Mouse (Mus musculus): ENCODE measurements around the gene Ebpl. TPM values are rescaled to one million over a fixed set of nuclear protein-coding genes. Genes with fewer than 3 reads are reported as not detected.

The Ebpl gene
- 11.1 and 12.1 TPM in 2 replicates for polyA plus RNA-seq (2015; fragmentation: Nextera tagmentation; extraction: Ambion mirVana)

DNA sequence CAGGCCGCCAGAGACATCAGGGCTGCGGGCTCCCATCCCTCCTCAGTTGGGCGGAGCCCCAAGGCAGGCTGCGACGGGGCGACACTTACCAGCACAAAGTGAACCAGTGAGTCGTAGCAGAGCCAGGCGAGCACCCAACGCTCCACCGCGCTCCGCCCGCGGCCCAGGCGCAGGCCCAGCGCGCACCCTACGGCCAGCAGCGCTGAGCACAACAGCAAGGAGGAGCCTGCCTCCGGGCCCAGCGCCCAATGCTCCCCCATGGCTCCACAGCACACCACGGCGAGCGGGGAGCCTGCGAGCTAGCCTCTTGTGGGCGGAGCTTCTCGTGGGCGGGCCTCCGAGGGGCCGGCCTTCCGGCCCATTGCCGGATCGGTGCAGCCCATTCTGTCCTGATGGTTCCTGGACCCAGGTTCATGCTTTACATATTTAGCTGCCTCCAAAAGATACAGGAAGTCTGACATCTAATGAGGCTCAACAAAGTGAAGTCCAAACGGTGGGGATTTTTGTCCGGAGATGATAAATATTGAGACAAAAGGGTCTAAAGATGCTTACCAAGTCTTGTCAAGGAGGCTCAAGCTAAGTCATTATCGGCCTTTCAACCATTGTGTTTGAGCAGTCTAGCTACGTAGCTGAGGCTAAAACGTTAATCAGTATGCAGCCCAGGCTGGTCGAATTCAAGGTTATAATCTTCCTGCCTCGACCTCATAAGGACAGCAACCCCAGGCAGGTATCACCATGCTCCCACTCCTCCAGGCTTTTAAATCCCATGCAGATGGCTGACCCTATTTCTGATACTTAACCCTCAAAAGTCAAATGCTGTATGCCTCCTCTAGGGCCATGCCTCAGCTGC lies at the start of gene Ebpl:
TSS of gene Ebpl (minus strand) at position 309 of the 850 bp plus-strand sequence.
- WGBS = under 1% methylated on average over 40 of the region's 40 CpGs
- peak; percentile 87 for ATAC-seq

DNA sequence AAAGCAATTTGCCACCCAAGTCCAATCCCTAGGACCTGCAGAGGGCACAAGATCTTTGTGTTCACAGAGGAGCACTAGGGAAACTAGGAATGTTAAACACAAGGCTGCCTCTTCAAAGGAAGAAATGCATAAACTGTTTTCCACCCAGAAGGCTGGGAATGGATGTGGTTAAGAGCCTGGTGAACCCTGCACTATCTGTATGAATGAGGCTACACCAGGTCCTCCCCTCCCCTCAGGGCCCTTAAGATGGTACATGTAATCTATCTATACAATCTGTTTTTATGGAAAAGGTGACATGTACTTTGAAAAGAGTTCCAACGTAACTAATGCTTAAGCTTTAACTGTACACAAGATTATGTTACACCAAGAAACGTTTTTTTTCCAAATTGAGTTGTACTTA lies 49.8 kb upstream of the Ebpl start:
- no peak for ATAC-seq
- 44% methylated on average over 2 of the region's 2 CpGs for WGBS

More for the DNA sequence above, at the start of gene Ebpl:
- peak within 1 kb of the TSS; percentile 66 for H3K4me2 ChIP-seq (replicated peaks; ENCODE audit: low read depth)
- H3K27me3 ChIP-seq (replicated peaks; ENCODE audit: control insufficient read depth, insufficient read depth, low read length) = no peaks in the 10 kb centered on the region
- H3K4me1 ChIP-seq (replicated peaks; ENCODE audit: control insufficient read depth, insufficient read depth, low read length) = no peaks in the 10 kb centered on the region
- peak; percentile 51 for TF ChIP-seq CTCF (IDR thresholded peaks at IDR 0.05; ENCODE audit: low read depth)
- peak within 1 kb of the TSS; percentile 64 for H3K9ac ChIP-seq (ENCODE audit: low read depth, low read length)
- H3K36me3 ChIP-seq (ENCODE audit: control insufficient read depth, insufficient read depth) = no peaks in the 10 kb centered on the region; the same call in 1 of the 2 replicates
- H3K27ac ChIP-seq (ENCODE audit: low read depth, low read length) = peak within 1 kb of the TSS; percentile 71
- peak within 1 kb of the TSS; percentile 44 for H3K4me3 ChIP-seq (ENCODE audit: low read depth, low read length)
- H3K9me3 ChIP-seq (ENCODE audit: control insufficient read depth) = no peaks in the 10 kb centered on the region

DNA sequence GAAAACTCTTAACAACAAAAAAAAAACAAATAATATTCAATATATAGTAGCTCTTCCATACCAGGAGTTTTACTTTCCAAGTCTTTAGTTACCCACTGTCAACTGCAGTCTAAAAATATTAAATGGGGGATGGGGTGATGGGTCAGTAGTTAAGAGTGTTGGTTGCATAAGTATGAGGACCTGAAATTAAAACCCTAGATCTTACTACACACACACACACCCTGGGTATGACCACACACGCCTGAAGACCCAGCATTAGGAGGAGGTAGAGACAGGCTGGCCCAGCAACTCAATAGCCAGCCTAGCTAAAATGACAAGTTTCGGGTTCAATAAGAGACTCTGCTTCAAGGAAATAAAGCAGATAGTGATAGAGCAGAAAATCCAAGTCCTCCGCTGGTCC lies 46.8 kb upstream of the Ebpl start:
- H3K9ac ChIP-seq (ENCODE audit: low read depth, low read length) = no peak overlapping the region
- H3K4me2 ChIP-seq (replicated peaks; ENCODE audit: low read depth) = no peak overlapping the region
- H3K9me3 ChIP-seq (ENCODE audit: control insufficient read depth) = no peaks in the 10 kb centered on the region
- TF ChIP-seq CTCF (IDR thresholded peaks at IDR 0.05; ENCODE audit: low read depth) = no peak
- H3K36me3 ChIP-seq (ENCODE audit: control insufficient read depth, insufficient read depth) = no peaks in the 10 kb centered on the region
- H3K4me1 ChIP-seq (replicated peaks; ENCODE audit: control insufficient read depth, insufficient read depth, low read length) = no peaks in the 10 kb centered on the region; the same call in 1 of the 2 replicates
- no peaks in the 10 kb centered on the region for H3K27me3 ChIP-seq (replicated peaks; ENCODE audit: control insufficient read depth, insufficient read depth, low read length)
- no peak overlapping the region for H3K4me3 ChIP-seq (ENCODE audit: low read depth, low read length)
- H3K27ac ChIP-seq (ENCODE audit: low read depth, low read length) = no peak overlapping the region
- WGBS = 94% methylated on average over 3 of the region's 3 CpGs
- ATAC-seq = no peak

More for the DNA sequence above, 49.8 kb upstream of the Ebpl start:
- Histone ChIP-seq H3K27ac (ENCODE audit: low read depth, low read length) (no peak overlapping the region), H3K36me3 (ENCODE audit: control insufficient read depth, insufficient read depth) (no peaks in the 10 kb centered on the region), H3K9me3 (ENCODE audit: control insufficient read depth) (no peaks in the 10 kb centered on the region), H3K4me2 (replicated peaks; ENCODE audit: low read depth) (no peak overlapping the region), H3K4me3 (ENCODE audit: low read depth, low read length) (no peak overlapping the region), H3K27me3 (replicated peaks; ENCODE audit: control insufficient read depth, insufficient read depth, low read length) (no peaks in the 10 kb centered on the region), H3K4me1 (replicated peaks; ENCODE audit: control insufficient read depth, insufficient read depth, low read length) (no peaks in the 10 kb centered on the region; the same call in 1 of the 2 replicates), H3K9ac (ENCODE audit: low read depth, low read length) (no peak overlapping the region)
- TF ChIP-seq CTCF (IDR thresholded peaks at IDR 0.05; ENCODE audit: low read depth) = 0 out of 2 replicates have a peak, but pooled peaks have one; percentile 7

DNA sequence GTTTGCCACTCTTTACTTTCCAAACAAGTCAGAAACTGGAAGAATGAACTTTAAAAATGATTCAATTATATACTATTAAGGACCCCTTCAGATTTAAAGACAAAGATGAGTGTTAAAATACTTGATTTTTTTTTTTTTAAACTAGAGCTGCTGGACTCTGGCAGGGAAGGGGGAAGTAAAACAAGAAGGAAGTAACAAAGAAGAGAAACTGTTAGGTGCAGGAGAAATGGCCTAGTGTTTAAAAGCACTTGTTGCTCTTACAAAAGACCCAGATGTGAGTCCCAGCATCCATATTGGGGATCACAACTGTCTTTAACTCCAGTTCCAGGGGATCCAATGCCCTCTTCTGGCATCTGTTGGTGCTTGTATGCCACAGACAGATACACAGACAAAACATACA lies 45.5 kb upstream of the Ebpl start:
- no peak overlapping the region for H3K4me3 ChIP-seq (ENCODE audit: low read depth, low read length)
- no peak for TF ChIP-seq CTCF (IDR thresholded peaks at IDR 0.05; ENCODE audit: low read depth)

DNA sequence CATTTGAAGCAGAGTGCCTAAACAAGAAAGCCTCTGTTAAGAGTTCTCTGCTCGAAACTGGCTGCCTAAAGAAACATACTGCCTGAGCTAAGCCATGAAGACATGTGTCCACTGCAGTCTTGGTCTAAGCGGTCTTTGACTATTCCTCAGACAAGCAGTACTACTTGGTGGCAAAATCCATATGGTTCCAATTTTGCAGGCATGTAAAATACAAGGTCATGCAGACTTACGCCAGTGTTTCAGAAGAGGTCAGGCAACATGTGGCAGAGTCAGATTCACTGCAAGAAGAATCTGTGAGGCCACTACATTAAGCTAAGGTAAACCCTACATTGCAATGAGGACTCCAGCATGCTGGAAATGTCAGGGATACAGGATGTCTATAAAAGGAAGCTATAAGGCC lies 44.7 kb upstream of the Ebpl start:
- Histone ChIP-seq H3K27ac (ENCODE audit: low read depth, low read length) (no peak overlapping the region), H3K9me3 (ENCODE audit: control insufficient read depth) (no peaks in the 10 kb centered on the region), H3K4me1 (replicated peaks; ENCODE audit: control insufficient read depth, insufficient read depth, low read length) (no peaks in the 10 kb centered on the region), H3K4me2 (replicated peaks; ENCODE audit: low read depth) (no peak overlapping the region), H3K36me3 (ENCODE audit: control insufficient read depth, insufficient read depth) (peaks cover 9% of the 10 kb centered on the region; the same call in 1 of the 2 replicates), H3K4me3 (ENCODE audit: low read depth, low read length) (no peak overlapping the region), H3K9ac (ENCODE audit: low read depth, low read length) (no peak overlapping the region), H3K27me3 (replicated peaks; ENCODE audit: control insufficient read depth, insufficient read depth, low read length) (no peaks in the 10 kb centered on the region)
- no peak for TF ChIP-seq CTCF (IDR thresholded peaks at IDR 0.05; ENCODE audit: low read depth)
- no peak for ATAC-seq
- WGBS = 93% methylated on average over 3 of the region's 3 CpGs

More for the DNA sequence above, 45.5 kb upstream of the Ebpl start:
- H3K9ac ChIP-seq (ENCODE audit: low read depth, low read length) = no peak overlapping the region
- 0 out of 2 replicates have a peak, but pooled peaks cover 6% of the 10 kb centered on the region for H3K36me3 ChIP-seq (ENCODE audit: control insufficient read depth, insufficient read depth)
- no peaks in the 10 kb centered on the region; the same call in 1 of the 2 replicates for H3K4me1 ChIP-seq (replicated peaks; ENCODE audit: control insufficient read depth, insufficient read depth, low read length)
- H3K27me3 ChIP-seq (replicated peaks; ENCODE audit: control insufficient read depth, insufficient read depth, low read length) = no peaks in the 10 kb centered on the region
- ATAC-seq = no peak
- H3K4me2 ChIP-seq (replicated peaks; ENCODE audit: low read depth) = no peak overlapping the region
- no peak overlapping the region for H3K27ac ChIP-seq (ENCODE audit: low read depth, low read length)
- no peaks in the 10 kb centered on the region for H3K9me3 ChIP-seq (ENCODE audit: control insufficient read depth)

DNA sequence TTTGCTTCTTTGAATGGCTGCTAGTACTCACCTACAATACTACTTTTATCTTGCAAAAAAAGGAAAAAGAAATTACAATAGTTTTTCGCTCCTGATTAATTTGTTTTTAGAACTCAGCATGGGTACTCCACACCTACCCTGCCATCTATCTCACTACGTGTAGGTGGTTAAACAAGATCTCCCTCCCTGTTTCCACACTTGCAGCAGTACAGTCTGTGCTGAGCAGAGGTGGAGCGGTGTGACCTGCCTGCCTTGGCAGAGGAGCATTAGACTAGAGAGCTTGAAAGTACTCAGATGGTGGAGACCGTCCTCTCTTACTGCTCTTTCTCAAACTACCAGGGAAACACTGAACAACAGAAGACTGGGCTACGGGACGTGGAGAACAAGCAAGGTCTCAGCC lies 34.5 kb upstream of the Ebpl start:
- no peaks in the 10 kb centered on the region for H3K4me1 ChIP-seq (replicated peaks; ENCODE audit: control insufficient read depth, insufficient read depth, low read length)
- no peak overlapping the region for H3K4me3 ChIP-seq (ENCODE audit: low read depth, low read length)
- H3K27me3 ChIP-seq (replicated peaks; ENCODE audit: control insufficient read depth, insufficient read depth, low read length) = no peaks in the 10 kb centered on the region
- H3K27ac ChIP-seq (ENCODE audit: low read depth, low read length) = no peak overlapping the region
- H3K36me3 ChIP-seq (ENCODE audit: control insufficient read depth, insufficient read depth) = peaks cover 5% of the 10 kb centered on the region; the same call in 1 of the 2 replicates
- 78% methylated on average over 6 of the region's 6 CpGs for WGBS
- no peak for TF ChIP-seq CTCF (IDR thresholded peaks at IDR 0.05; ENCODE audit: low read depth)
- no peaks in the 10 kb centered on the region for H3K9me3 ChIP-seq (ENCODE audit: control insufficient read depth)
- H3K9ac ChIP-seq (ENCODE audit: low read depth, low read length) = no peak overlapping the region
- H3K4me2 ChIP-seq (replicated peaks; ENCODE audit: low read depth) = no peak overlapping the region
- no peak for ATAC-seq

Measured in intestine, postnatal 0 days (tissue).